Mouse (Mus musculus) heart, embryonic 11.5 days (tissue): Measurements from ENCODE around the gene Gprin1. TPM values are rescaled to one million over a fixed set of nuclear protein-coding genes. Genes with fewer than 3 reads are reported as not detected.

ENCODE experiments used
- ATAC-seq: fragments of 200-750 bp; cut with Nextera tagmentation; replicated peaks from 2 replicates; pipeline ENCODE4 v1.8.0; 2017; ENCODE audit warnings: moderate library complexity; ENCODE audit not compliant: insufficient number of reproducible peaks, low FRiP score, low TSS enrichment
- H3K27ac ChIP-seq: fragments of 300-500 bp; sonication (generic); 2 replicates; pipeline ENCODE4 v1.5.1; 2014; ENCODE audit warnings: mild to moderate bottlenecking, low read depth, low read length
- H3K27me3 ChIP-seq: fragments of 300-500 bp; sonication (generic); 2 replicates; pipeline ENCODE4 v1.6.1; 2014; ENCODE audit warnings: mild to moderate bottlenecking, low read length, mixed read lengths; ENCODE audit not compliant: control insufficient read depth, insufficient read depth
- H3K36me3 ChIP-seq: fragments of 300-500 bp; sonication (generic); 2 replicates; pipeline ENCODE4 v1.6.1; 2014; ENCODE audit warnings: mild to moderate bottlenecking, low read length, moderate library complexity, mixed read lengths; ENCODE audit not compliant: control insufficient read depth, insufficient read depth
- H3K4me1 ChIP-seq: fragments of 300-500 bp; sonication (generic); 2 replicates; pipeline ENCODE4 v1.6.1; 2014; ENCODE audit warnings: low read length; ENCODE audit not compliant: control insufficient read depth, insufficient read depth
- H3K4me2 ChIP-seq: fragments of 300-500 bp; sonication (generic); 2 replicates; pipeline ENCODE4 v1.6.1; 2014; ENCODE audit warnings: mild to moderate bottlenecking, moderate library complexity
- H3K4me3 ChIP-seq: fragments of 300-500 bp; sonication (generic); 2 replicates; pipeline ENCODE4 v1.5.1; 2014; ENCODE audit warnings: low read depth, low read length
- H3K9ac ChIP-seq: fragments of 300-500 bp; sonication (generic); 2 replicates; pipeline ENCODE4 v1.6.1; 2014; ENCODE audit warnings: mild to moderate bottlenecking, low read depth, low read length, moderate library complexity
- H3K9me3 ChIP-seq: fragments of 300-500 bp; sonication (generic); replicated peaks from 2 replicates; pipeline ENCODE4 v1.6.1; 2016; ENCODE audit warnings: low read length; ENCODE audit not compliant: control insufficient read depth
- WGBS: fragments of 180-500 bp; shearing (Covaris S2); extraction: QIAGEN DNeasy Blood & Tissue Kit; methylation state at CpG from one replicate; pipeline ENCODE4 v1.1.7; 2014; ENCODE audit not compliant: insufficient replicate concordance; 5-methylcytosine and 5-hydroxymethylcytosine counted together
- polyA plus RNA-seq: library from polyadenylated mRNA; unstranded; fragments of >200 nt; fragmentation: Nextera tagmentation; extraction: Ambion mirVana; gene quantifications from 2 replicates; pipeline ENCODE4 v1.2.1, GENCODE M21; 2014

Gprin1 gene
- polyA plus RNA-seq, 1 experiment from 2014 or later, result 0.13 TPM

DNA sequence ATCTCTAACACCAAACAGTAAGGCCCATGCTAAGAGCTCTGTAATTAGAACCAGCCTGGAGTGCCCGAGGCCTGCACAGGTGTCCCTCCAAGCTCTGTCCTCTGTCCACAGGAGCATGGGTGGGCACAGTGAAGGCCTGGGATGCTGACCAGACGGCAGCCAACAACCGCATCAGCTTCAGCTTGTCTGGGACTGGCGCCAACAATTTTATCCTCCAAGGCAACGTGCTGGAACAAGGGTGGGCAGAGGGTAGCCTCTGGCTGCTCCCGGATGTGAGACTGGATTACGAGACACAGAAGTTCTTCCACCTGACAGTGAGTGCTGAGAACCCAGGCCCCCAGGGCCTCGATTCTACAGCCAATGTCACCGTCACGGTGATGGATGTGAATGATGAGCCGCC is 23.5 kb downstream of the Gprin1 start:
- Histone ChIP-seq H3K4me3 (no peak overlapping the region), H3K36me3 (no peaks in the 10 kb centered on the region), H3K9ac (no peak overlapping the region), H3K9me3 (no peaks in the 10 kb centered on the region), H3K27ac (no peak overlapping the region), H3K4me2 (no peak overlapping the region), H3K4me1 (no peaks in the 10 kb centered on the region), H3K27me3 (peaks cover 2% of the 10 kb centered on the region; the same call in 1 of the 2 replicates)
- 70% methylated on average over 11 of the region's 11 CpGs for WGBS
- ATAC-seq, result no peak

DNA sequence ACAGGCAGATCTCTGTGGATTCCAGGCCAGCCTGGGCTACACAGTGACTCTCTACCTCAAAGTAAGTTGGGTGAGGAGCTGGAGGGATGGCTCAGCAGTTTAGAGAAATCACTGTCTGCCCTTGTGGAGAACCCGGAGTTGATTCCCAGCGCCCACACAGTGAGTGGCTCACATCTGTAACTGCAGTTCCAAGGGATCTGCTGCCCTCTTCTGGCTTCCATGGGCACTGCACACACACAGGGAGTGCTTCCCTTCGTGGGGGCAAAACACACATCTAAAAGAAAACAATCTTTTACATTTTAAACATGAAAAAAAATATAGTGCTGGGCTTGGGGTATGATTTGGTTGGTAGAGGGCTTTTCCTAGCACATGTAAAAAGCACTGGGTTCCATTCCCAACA is 26.5 kb downstream of the Gprin1 start:
- no peak overlapping the region for H3K27ac ChIP-seq
- no peak overlapping the region for H3K4me3 ChIP-seq
- no peaks in the 10 kb centered on the region for H3K9me3 ChIP-seq
- no peaks in the 10 kb centered on the region for H3K36me3 ChIP-seq
- no peaks in the 10 kb centered on the region for H3K4me1 ChIP-seq
- H3K9ac ChIP-seq, result no peak overlapping the region
- 79% methylated on average over 3 of the region's 3 CpGs for WGBS
- H3K4me2 ChIP-seq, result no peak overlapping the region
- peaks cover under 1% of the 10 kb centered on the region; the same call in 1 of the 2 replicates for H3K27me3 ChIP-seq
- no peak for ATAC-seq

DNA sequence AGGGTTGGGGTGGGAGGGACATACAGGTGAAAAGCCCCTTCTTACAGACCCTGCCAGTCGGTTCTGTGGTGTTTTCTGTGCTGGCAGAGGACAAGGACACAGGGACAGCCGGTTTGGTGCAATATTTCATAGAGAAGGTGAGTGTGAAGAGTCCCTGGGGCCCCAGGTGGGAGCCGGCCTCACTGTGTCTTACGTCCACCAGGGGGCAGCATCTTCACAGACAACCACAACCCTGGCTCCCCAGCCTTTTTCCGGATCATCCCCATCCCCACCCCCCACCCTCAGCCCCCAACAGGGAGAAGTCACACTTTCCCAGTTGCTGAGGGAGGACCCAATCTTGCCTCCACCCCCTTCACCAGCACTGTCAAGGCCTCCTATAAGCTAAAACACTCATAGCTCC is 32.8 kb downstream of the Gprin1 start:
- no peak overlapping the region for H3K4me3 ChIP-seq
- no peak overlapping the region for H3K4me2 ChIP-seq
- no peaks in the 10 kb centered on the region for H3K4me1 ChIP-seq
- 2% methylated on average over 5 of the region's 5 CpGs for WGBS
- no peaks in the 10 kb centered on the region for H3K9me3 ChIP-seq
- no peak overlapping the region for H3K9ac ChIP-seq
- H3K27ac ChIP-seq, result no peak overlapping the region
- no peak for ATAC-seq
- H3K27me3 ChIP-seq, result peaks cover 6% of the 10 kb centered on the region
- no peaks in the 10 kb centered on the region for H3K36me3 ChIP-seq

DNA sequence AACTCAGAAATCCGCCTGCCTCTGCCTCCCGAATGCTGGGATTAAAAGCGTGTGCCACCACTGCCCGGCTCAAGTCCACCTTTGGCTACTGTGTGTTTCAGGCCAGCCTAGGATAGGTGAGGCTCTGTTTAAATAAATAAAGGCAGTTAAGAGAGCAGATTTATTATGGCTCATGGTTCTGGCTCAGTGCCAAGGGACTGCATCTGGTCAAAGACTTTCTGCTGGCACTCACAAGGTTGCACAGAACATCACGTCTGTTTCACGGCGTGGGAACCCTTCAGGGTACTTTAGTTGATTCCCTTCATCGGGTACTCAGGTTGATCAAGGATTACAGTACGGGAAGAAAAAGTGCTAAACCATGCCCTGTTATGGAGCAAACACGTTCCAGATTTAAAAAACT is 34.7 kb downstream of the Gprin1 start:
- ATAC-seq, result no peak
- WGBS, result 67% methylated on average over 10 of the region's 10 CpGs
- no peak overlapping the region for H3K4me3 ChIP-seq

DNA sequence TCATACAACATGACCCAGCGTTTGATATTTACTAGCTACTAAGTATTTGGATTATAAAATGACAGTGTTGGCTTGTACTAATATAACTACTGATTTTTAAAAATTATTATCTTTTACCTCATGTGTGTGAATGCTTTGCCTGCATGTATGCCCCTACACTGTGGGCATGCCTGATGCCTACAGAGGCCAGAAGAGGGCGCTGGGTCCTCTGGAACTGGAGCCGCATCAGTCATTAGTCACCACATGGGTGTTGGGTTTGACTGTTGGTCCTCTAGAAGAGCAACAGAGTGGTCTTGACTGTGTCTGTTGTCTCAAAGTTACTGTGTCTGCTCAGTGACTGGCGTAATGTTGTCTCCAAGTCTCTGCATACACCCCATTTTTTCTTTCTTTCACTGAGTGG is 35.3 kb downstream of the Gprin1 start:
- no peak overlapping the region for H3K27ac ChIP-seq
- no peak overlapping the region for H3K4me2 ChIP-seq
- H3K9me3 ChIP-seq, result no peaks in the 10 kb centered on the region
- H3K4me1 ChIP-seq, result no peaks in the 10 kb centered on the region
- no peaks in the 10 kb centered on the region for H3K36me3 ChIP-seq
- H3K4me3 ChIP-seq, result no peak overlapping the region
- H3K9ac ChIP-seq, result no peak overlapping the region
- H3K27me3 ChIP-seq, result peaks cover 6% of the 10 kb centered on the region
- ATAC-seq, result no peak
- WGBS, result 37% methylated on average over 4 of the region's 4 CpGs

More for the DNA sequence above, 34.7 kb downstream of the Gprin1 start:
- Histone ChIP-seq H3K9me3 (no peaks in the 10 kb centered on the region), H3K36me3 (no peaks in the 10 kb centered on the region), H3K27ac (no peak overlapping the region), H3K4me1 (no peaks in the 10 kb centered on the region), H3K9ac (no peak overlapping the region), H3K4me2 (no peak overlapping the region), H3K27me3 (peaks cover 6% of the 10 kb centered on the region)

DNA sequence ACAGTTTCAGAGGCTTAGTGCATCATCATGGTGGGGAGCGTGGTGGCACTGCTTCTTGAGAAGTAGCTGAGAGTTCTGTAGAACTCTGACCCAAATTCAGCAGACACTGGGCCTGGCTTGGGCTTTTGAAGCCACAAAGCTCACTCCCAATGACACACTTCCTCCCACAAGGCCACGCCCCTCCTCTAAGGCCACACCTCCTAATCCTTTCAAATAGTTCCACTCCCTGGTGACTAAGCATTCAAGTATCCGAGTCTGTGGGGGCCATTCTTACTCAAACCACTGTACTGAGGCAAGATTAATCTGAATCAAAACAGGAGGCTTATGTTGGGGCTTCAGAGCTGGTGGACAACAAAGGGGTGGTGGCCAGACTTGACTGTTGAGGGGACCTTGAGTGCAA is 38.8 kb downstream of the Gprin1 start:
- H3K36me3 ChIP-seq, result no peaks in the 10 kb centered on the region
- H3K27ac ChIP-seq, result no peak overlapping the region
- no peak for ATAC-seq
- H3K27me3 ChIP-seq, result peaks cover under 1% of the 10 kb centered on the region
- H3K4me2 ChIP-seq, result no peak overlapping the region
- no peaks in the 10 kb centered on the region for H3K9me3 ChIP-seq
- H3K4me1 ChIP-seq, result no peaks in the 10 kb centered on the region
- no peak overlapping the region for H3K4me3 ChIP-seq
- no peak overlapping the region for H3K9ac ChIP-seq
- WGBS, result 72% methylated on average over 3 of the region's 3 CpGs

DNA sequence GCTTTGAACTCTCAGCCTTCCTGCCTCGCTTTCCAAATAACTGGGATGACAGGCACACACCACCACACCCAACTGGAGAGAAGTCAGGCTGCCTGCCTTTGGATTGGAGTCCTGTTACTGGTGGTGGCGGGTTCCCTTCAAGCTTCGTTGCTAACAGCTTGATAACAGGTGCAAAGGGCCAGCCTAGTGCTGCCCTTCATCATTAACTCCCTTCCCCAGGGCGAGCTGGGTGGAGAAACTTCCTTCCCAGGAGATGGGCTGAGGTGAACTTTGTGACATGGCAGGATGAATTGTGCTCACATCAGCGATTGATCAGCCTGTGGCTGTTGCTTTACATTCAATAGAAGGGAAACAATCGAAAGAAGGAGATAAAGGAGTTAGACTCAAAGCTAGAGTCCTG is 44.8 kb downstream of the Gprin1 start:
- Histone ChIP-seq H3K9ac (no peak overlapping the region), H3K36me3 (no peaks in the 10 kb centered on the region), H3K4me3 (no peak overlapping the region), H3K27me3 (no peaks in the 10 kb centered on the region; the same call in 1 of the 2 replicates), H3K27ac (no peak overlapping the region), H3K4me2 (no peak overlapping the region), H3K9me3 (no peaks in the 10 kb centered on the region), H3K4me1 (no peaks in the 10 kb centered on the region)
- WGBS, result 53% methylated on average over 6 of the region's 6 CpGs
- no peak for ATAC-seq

DNA sequence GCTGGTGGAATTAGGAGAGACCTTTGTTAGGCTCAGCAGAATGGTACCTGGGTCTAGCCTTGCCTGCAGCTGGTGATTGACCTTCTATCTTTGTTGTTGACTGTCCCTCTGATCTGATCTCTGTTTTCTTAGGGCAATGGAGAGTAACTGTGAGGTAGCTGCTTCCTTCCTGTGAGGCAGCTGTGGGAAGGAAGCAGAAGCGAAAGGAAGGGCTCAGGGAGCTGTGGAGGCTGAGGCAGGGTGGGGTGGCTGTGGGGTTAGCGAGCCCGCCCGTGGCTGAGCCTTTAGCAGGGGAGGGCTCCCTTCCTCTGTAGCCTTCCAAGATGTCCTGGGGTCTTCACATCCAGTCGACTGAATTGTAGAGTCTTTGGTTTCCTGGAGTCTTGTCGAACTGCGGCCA is 47.2 kb downstream of the Gprin1 start:
- H3K9me3 ChIP-seq, result no peaks in the 10 kb centered on the region
- no peaks in the 10 kb centered on the region for H3K36me3 ChIP-seq
- no peak overlapping the region for H3K4me3 ChIP-seq
- H3K9ac ChIP-seq, result no peak overlapping the region
- no peak for ATAC-seq
- no peaks in the 10 kb centered on the region; the same call in 1 of the 2 replicates for H3K27me3 ChIP-seq
- no peak overlapping the region for H3K4me2 ChIP-seq
- 59% methylated on average over 7 of the region's 7 CpGs for WGBS
- H3K27ac ChIP-seq, result no peak overlapping the region
- H3K4me1 ChIP-seq, result no peaks in the 10 kb centered on the region

DNA sequence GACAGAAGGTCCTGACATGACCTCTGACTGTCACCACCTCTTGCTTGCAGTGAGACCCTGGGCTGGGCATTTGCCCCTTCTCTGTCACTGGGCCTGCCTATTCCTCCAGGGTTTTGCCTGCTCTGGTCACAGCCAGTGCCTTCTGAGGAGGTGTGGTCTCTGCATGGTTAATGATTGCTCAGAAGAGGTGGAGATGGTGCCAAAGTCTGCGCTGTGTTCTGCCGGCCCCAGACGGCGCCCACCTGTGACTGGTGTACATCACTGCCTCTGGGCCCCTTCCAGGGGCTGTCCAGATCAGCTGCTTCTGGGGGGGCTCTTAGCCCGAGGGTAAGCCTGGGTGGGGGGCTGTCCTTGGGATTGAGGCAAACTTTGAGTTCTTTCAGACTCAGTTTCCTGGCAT is 48.4 kb downstream of the Gprin1 start, which contains the start of gene Cdhr2:
Gene Cdhr2 (plus strand): TSS at position 219 of the 400 bp plus-strand sequence.
- no peak within 1 kb of the TSS for H3K27ac ChIP-seq
- ATAC-seq, result no peak
- no peaks in the 10 kb centered on the region for H3K27me3 ChIP-seq
- H3K9ac ChIP-seq, result no peak within 1 kb of the TSS
- no peaks in the 10 kb centered on the region for H3K9me3 ChIP-seq
- H3K36me3 ChIP-seq, result no peaks in the 10 kb centered on the region
- 70% methylated on average over 5 of the region's 5 CpGs for WGBS
- H3K4me2 ChIP-seq, result no peak within 1 kb of the TSS
- H3K4me3 ChIP-seq, result no peak within 1 kb of the TSS
- H3K4me1 ChIP-seq, result no peaks in the 10 kb centered on the region
